ENCODE assay signal across 19 mouse cellular contexts in genomic region chr9:33445902-33446301, GRCm38 (mm10).
A peak's percentile ranks its signal among the peaks of the same experiment; 100 is the strongest.
DNase-seq lines count a peak whose midpoint lies in the region; ATAC-seq lines count a peak whose summit lies in the region.
"Had no signal": no experiment of that assay in that cellular context is flagged by ENCODE, and none has a peak within 500 bp of the region (broad histone marks: within the 10 kb centered on the region; RNA-seq: fewer than 3 reads in every experiment).

No protein-coding gene starts in this region.

- no peak overlapping the region for H3K9ac ChIP-seq in forebrain, embryonic 16.5 days (replicated peaks; ENCODE audit: low read depth, low read length)
- H3K9ac ChIP-seq: embryonic facial prominence, embryonic 15.5 days; heart, embryonic 12.5 days; hindbrain, embryonic 15.5 days; kidney, embryonic 15.5 days; midbrain, embryonic 15.5 days had no signal

- peak; percentile 7 for DNase-seq in gastrocnemius, postnatal 25 days
- DNase-seq in gastrocnemius, adult 18-20 months (ENCODE audit: low spot score) = no peak
- DNase-seq in brain, adult 2 months (ENCODE audit: low read depth, low spot score) = peak; percentile 41
- DNase-seq in layer of hippocampus, postnatal 14 days (ENCODE audit: low spot score in 2 of 2) = peak; percentile 6 to 41
- no peak for DNase-seq in kidney, postnatal 14 days
- no peak for DNase-seq in heart, adult 9 months (ENCODE audit: low spot score in 2 of 2)
- DNase-seq: adrenal gland, adult 2 months; cerebellum, adult 9-10 months; heart, postnatal 36 days; lung, adult 18-20 months had no signal

- no peaks in the 10 kb centered on the region for H3K9me3 ChIP-seq in forebrain, embryonic 16.5 days (ENCODE audit: control insufficient read depth, low read length)
- H3K9me3 ChIP-seq: embryonic facial prominence, embryonic 15.5 days; heart, embryonic 12.5 days; hindbrain, embryonic 15.5 days; kidney, embryonic 15.5 days; megakaryocyte, embryonic 14.5 days; midbrain, embryonic 15.5 days had no signal

- H3K4me1 ChIP-seq in forebrain, embryonic 16.5 days (replicated peaks; ENCODE audit: control insufficient read depth, insufficient read depth, low read length) = no peaks in the 10 kb centered on the region
- H3K4me1 ChIP-seq: embryonic facial prominence, embryonic 15.5 days; heart, embryonic 12.5 days; kidney, embryonic 15.5 days; megakaryocyte, embryonic 14.5 days; midbrain, embryonic 15.5 days had no signal

- H3K36me3 ChIP-seq in forebrain, embryonic 16.5 days (ENCODE audit: control insufficient read depth, insufficient read depth) = no peaks in the 10 kb centered on the region
- H3K36me3 ChIP-seq: embryonic facial prominence, embryonic 15.5 days; heart, embryonic 12.5 days; hindbrain, embryonic 15.5 days; kidney, embryonic 15.5 days; midbrain, embryonic 15.5 days had no signal

- ATAC-seq in forebrain, embryonic 16.5 days = peak; percentile 43
- ATAC-seq: intestine, embryonic 16.5 days; midbrain, embryonic 15.5 days had no signal

- no peak overlapping the region for H3K27ac ChIP-seq in forebrain, embryonic 16.5 days (ENCODE audit: low read length)
- H3K27ac ChIP-seq: embryonic facial prominence, embryonic 15.5 days; hindbrain, embryonic 15.5 days; kidney, embryonic 15.5 days; midbrain, embryonic 15.5 days had no signal

- 32% methylated on average over 1 of the region's 1 CpGs for WGBS in forebrain, embryonic 16.5 days

- H3K4me3 ChIP-seq in forebrain, embryonic 16.5 days (replicated peaks; ENCODE audit: low read length) = no peak overlapping the region
- H3K4me3 ChIP-seq: embryonic facial prominence, embryonic 15.5 days; heart, embryonic 12.5 days; hindbrain, embryonic 15.5 days; kidney, embryonic 15.5 days; megakaryocyte, embryonic 14.5 days; midbrain, embryonic 15.5 days had no signal

- no peaks in the 10 kb centered on the region for H3K27me3 ChIP-seq in forebrain, embryonic 16.5 days (replicated peaks; ENCODE audit: control insufficient read depth, insufficient read depth, low read length)
- H3K27me3 ChIP-seq: embryonic facial prominence, embryonic 15.5 days; heart, embryonic 12.5 days; hindbrain, embryonic 15.5 days; kidney, embryonic 15.5 days; megakaryocyte, embryonic 14.5 days; midbrain, embryonic 15.5 days had no signal

- no peak overlapping the region for H3K4me2 ChIP-seq in forebrain, embryonic 16.5 days (ENCODE audit: low read length)
- H3K4me2 ChIP-seq: embryonic facial prominence, embryonic 15.5 days; heart, embryonic 12.5 days; hindbrain, embryonic 15.5 days; kidney, embryonic 15.5 days; liver, embryonic 11.5 days; midbrain, embryonic 15.5 days had no signal

Comparison
In these comparisons a context has a peak if more than half of its experiments do, and no peak if none do; other contexts are left out.
1. DNase-seq: peak in gastrocnemius, postnatal 25 days (single experiment), brain, adult 2 months (single experiment) and layer of hippocampus, postnatal 14 days (2 of 2); none in gastrocnemius, adult 18-20 months (single experiment), kidney, postnatal 14 days (single experiment) and heart, adult 9 months (0 of 2).